Mouse (Mus musculus) effector memory CD4-positive, alpha-beta T cell, adult 5 months (primary cell): Measurements from ENCODE around the gene Parva. TPM values are rescaled to one million over a fixed set of nuclear protein-coding genes. Genes with fewer than 3 reads are reported as not detected.

Experiments used
- polyA plus RNA-seq: library from polyadenylated mRNA; unstranded; fragments of 100-300 nt; shearing (Covaris generic); gene quantifications from one replicate; pipeline ENCODE4 v1.2.1, GENCODE M21; 2017

The Parva gene
- polyA plus RNA-seq, result 0.07 TPM

GRCm38 (mm10) chr7:112427357-112428157 lies at the start of gene Parva:
Gene Parva (plus strand): TSS chr7:112427505.

Other genes starting within 250 kb of the Parva start
- gene Mical2, start 201.6 kb upstream of the Parva start, polyA plus RNA-seq, result 6.7 TPM